Mouse (Mus musculus): ENCODE data around the gene Gm49387. TPM values are rescaled to one million over a fixed set of nuclear protein-coding genes. Genes with fewer than 3 reads are reported as not detected.

The Gm49387 gene
- total and polyA plus RNA-seq, 2 experiments from 2014 or later, result 1.7 TPM; not detected in 1

DNA sequence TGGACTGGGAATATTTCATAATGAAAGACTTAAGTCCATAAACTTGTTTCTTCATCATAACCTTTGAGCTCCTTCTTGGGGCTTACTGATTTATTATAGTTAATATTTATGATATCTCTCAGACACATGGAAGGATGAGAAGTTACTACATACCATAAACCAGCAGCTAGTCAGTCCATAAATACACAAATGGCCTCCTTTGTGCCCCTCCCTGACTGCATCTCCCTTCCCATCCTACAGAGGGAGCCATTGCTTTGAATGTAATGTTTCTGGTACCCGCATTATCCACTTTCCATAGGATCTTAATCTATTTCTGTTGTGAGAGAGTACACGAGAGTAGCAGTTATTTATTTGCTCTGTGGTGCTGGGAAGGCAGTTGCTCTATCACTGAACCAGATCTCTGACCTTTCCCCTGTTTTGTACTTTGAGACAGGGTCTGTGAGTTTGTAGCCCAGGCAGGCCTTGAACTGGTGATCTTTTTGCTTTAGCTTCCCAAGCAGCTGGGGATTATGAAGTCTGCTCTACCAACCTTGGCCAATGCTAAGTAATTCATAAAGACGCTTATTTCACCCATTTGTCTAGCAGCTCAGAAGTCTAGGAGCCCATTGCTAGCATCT is 4.4 kb upstream of the Gm49387 start:
- DNase-seq (ENCODE audit: low spot score), result no peak
- no peak overlapping the region for H3K4me2 ChIP-seq (ENCODE audit: low read depth, low read length)

DNA sequence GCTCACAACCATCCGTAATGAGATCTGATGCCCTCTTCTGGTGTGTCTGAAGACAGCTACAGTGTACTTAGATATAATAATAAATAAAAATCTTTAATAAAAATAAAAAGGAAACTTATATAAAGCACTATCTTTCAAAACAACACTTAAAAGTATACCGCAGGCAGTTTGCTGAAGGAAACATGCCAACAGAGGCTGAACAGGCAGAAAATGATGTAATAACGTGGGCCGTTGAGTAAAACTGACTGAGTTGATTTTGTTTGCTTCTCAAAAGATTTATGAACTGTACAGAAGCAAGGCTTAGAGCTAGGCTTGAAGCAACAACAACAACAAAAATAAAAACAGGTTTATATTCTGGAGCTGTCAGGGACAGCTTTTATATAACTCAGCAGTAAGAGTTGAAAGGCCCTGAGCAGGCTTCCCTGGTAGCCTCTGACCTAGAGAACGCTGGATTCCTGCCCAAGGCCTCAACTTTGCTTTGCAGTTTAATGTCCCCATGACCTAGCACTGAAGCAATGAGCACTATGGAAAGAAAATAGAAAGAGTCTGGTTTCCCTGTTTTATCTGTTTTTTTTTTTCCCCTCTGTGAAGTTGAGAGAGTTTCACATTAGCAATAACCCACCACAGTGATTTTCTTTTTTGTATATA is 3.6 kb upstream of the Gm49387 start:
- no peak for ATAC-seq (ENCODE audit: insufficient read depth, low read depth)
- Histone ChIP-seq H3K27ac (ENCODE audit: low read depth) (no peak overlapping the region), H3K9ac (replicated peaks; ENCODE audit: low read depth, low read length) (no peak overlapping the region), H3K4me1 (ENCODE audit: control insufficient read depth, insufficient read depth) (peaks cover 14% of the 10 kb centered on the region), H3K27me3 (ENCODE audit: control insufficient read depth, insufficient read depth, low read length) (no peaks in the 10 kb centered on the region), H3K9me3 (replicated peaks; ENCODE audit: control insufficient read depth, low read length) (no peaks in the 10 kb centered on the region), H3K4me2 (ENCODE audit: low read depth, low read length) (no peak overlapping the region), H3K4me3 (ENCODE audit: low read depth, low read length) (no peak overlapping the region), H3K36me3 (replicated peaks; ENCODE audit: control insufficient read depth, insufficient read depth, low read length) (no peaks in the 10 kb centered on the region)
- 80% methylated on average over 5 of the region's 5 CpGs for WGBS
- no peak for DNase-seq (ENCODE audit: low spot score)
- no peak for TF ChIP-seq CTCF (IDR thresholded peaks at IDR 0.05; ENCODE audit: low read depth)
- no peak for TF ChIP-seq EP300 (IDR thresholded peaks at IDR 0.05; ENCODE audit: low read depth)

More for the DNA sequence above, 4.4 kb upstream of the Gm49387 start:
- Histone ChIP-seq H3K36me3 (replicated peaks; ENCODE audit: control insufficient read depth, insufficient read depth, low read length) (no peaks in the 10 kb centered on the region), H3K4me1 (ENCODE audit: control insufficient read depth, insufficient read depth) (peaks cover 12% of the 10 kb centered on the region), H3K27ac (ENCODE audit: low read depth) (no peak overlapping the region), H3K9me3 (replicated peaks; ENCODE audit: control insufficient read depth, low read length) (no peaks in the 10 kb centered on the region), H3K9ac (replicated peaks; ENCODE audit: low read depth, low read length) (no peak overlapping the region), H3K4me3 (ENCODE audit: low read depth, low read length) (no peak overlapping the region), H3K27me3 (ENCODE audit: control insufficient read depth, insufficient read depth, low read length) (no peaks in the 10 kb centered on the region)
- peak; percentile 35 for TF ChIP-seq CTCF (IDR thresholded peaks at IDR 0.05; ENCODE audit: low read depth)
- no peak for TF ChIP-seq EP300 (IDR thresholded peaks at IDR 0.05; ENCODE audit: low read depth)
- ATAC-seq (ENCODE audit: insufficient read depth, low read depth), result no peak
- WGBS, result 69% methylated on average over 3 of the region's 3 CpGs

DNA sequence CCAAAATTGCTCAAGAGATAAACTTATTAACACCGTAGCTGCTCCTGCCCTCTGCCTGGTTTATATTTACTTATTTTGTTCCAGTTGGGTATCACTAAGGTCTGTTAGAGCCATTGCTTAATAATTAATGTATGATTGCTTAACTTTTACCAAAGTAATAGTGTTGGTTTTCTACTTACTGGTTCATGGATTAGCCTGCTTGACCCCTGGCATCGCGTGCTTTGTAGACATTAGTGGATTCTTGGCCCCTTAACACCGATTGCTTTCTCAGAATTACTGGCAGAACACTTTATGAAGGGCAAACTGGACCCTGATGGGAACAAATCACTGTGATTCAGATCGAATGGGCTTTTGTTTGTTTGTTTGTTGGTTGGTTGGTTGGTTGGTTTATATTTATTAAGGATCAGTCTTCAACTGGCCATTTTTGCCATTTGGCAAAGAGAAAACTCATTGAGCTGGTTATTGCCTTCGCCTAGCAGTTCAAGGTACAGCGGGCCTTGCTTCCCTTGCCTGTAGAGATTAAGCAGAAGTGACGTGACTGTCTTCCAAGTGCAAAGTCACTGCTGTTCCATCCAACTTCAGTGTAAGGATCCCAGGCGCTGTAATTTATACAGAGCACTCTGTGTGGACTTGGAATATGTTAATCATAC is 953 bp upstream of the Gm49387 start:
- peak overlapping the region; percentile 92 for H3K4me2 ChIP-seq (ENCODE audit: low read depth, low read length)
- WGBS, result 58% methylated on average over 9 of the region's 9 CpGs
- peak overlapping the region; percentile 78 for H3K4me3 ChIP-seq (ENCODE audit: low read depth, low read length)
- no peaks in the 10 kb centered on the region for H3K9me3 ChIP-seq (replicated peaks; ENCODE audit: control insufficient read depth, low read length)
- H3K36me3 ChIP-seq (replicated peaks; ENCODE audit: control insufficient read depth, insufficient read depth, low read length), result no peaks in the 10 kb centered on the region
- DNase-seq (ENCODE audit: low spot score), result no peak
- H3K27ac ChIP-seq (ENCODE audit: low read depth), result peak overlapping the region; percentile 81
- no peak for ATAC-seq (ENCODE audit: insufficient read depth, low read depth)
- no peaks in the 10 kb centered on the region for H3K27me3 ChIP-seq (ENCODE audit: control insufficient read depth, insufficient read depth, low read length)
- peak overlapping the region; percentile 72 for H3K9ac ChIP-seq (replicated peaks; ENCODE audit: low read depth, low read length)
- peaks cover 14% of the 10 kb centered on the region for H3K4me1 ChIP-seq (ENCODE audit: control insufficient read depth, insufficient read depth)
- TF ChIP-seq EP300 (IDR thresholded peaks at IDR 0.05; ENCODE audit: low read depth), result no peak
- TF ChIP-seq CTCF (IDR thresholded peaks at IDR 0.05; ENCODE audit: low read depth), result no peak

DNA sequence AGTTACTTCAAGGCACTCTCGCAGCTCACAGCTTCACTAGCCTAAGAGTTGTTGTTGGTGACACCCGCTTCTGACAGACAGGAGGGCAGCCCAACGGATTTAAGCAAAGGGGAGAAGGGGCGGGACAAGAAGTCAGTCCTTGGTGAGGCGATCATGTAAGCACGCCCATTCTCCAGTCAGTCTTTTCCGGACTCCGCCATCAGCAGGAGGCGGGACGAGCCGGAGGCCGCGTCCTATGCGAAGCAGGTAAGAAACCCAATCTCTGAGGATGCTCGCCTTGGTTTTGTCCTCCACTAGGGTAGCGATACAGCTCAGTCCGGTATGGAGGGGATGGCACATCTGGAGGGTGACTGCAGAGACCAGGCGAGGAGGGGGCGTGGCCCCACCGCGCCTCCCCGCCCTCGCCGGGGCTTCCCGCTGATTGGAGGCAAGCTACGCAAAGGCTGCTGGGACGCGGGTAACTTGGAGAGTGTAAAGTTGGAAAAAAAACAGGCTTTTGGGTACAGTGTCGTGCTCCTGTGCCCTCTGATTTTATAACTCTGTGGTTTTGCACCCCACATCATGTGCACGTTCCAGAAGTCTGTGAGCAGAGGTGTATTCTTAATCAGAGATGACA is 320 bp upstream of the Gm49387 start, which contains the start of the genes Btd and Hacl1:
Gene Btd (plus strand): TSS at position 139 of the 616 bp plus-strand sequence.
Gene Hacl1 (minus strand): TSS at position 397 of the 616 bp plus-strand sequence.
- TF ChIP-seq EP300 (IDR thresholded peaks at IDR 0.05; ENCODE audit: low read depth) (no peak), CTCF (IDR thresholded peaks at IDR 0.05; ENCODE audit: low read depth) (no peak)
- WGBS, result under 1% methylated on average over 30 of the region's 30 CpGs
- no peaks in the 10 kb centered on the region for H3K27me3 ChIP-seq (ENCODE audit: control insufficient read depth, insufficient read depth, low read length)

DNA sequence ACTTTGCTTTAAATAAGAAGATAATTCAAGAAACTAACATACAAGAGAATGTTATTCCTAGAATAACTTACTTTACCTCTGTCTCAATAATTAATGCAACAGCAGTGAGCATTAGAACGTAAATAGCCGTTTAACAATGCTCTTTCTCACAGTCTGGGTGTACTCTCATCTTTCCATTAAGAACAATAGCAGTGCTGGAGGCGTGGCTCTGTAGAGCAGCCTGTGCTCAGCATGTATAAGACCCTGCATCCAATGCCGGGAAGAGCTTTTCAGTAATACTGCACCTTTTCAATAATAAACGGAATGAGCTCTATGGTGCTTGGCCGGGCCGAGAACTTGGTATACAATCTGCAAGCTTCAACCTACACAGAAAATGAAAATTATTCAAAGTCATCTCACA is 10.0 kb downstream of the Gm49387 start:
- no peak overlapping the region for H3K9ac ChIP-seq (replicated peaks; ENCODE audit: low read depth, low read length)
- no peaks in the 10 kb centered on the region for H3K27me3 ChIP-seq (ENCODE audit: control insufficient read depth, insufficient read depth, low read length)
- H3K9me3 ChIP-seq (replicated peaks; ENCODE audit: control insufficient read depth, low read length), result no peaks in the 10 kb centered on the region
- no peak overlapping the region for H3K4me2 ChIP-seq (ENCODE audit: low read depth, low read length)
- no peaks in the 10 kb centered on the region for H3K36me3 ChIP-seq (replicated peaks; ENCODE audit: control insufficient read depth, insufficient read depth, low read length)
- 73% methylated on average over 7 of the region's 7 CpGs for WGBS
- H3K4me1 ChIP-seq (ENCODE audit: control insufficient read depth, insufficient read depth), result no peaks in the 10 kb centered on the region
- H3K4me3 ChIP-seq (ENCODE audit: low read depth, low read length), result no peak overlapping the region
- no peak for TF ChIP-seq CTCF (IDR thresholded peaks at IDR 0.05; ENCODE audit: low read depth)
- no peak for TF ChIP-seq EP300 (IDR thresholded peaks at IDR 0.05; ENCODE audit: low read depth)
- ATAC-seq (ENCODE audit: insufficient read depth, low read depth), result no peak
- DNase-seq (ENCODE audit: low spot score), result no peak
- no peak overlapping the region for H3K27ac ChIP-seq (ENCODE audit: low read depth)

More for the DNA sequence above, 320 bp upstream of the Gm49387 start, which contains the start of the genes Btd and Hacl1:
- Histone ChIP-seq H3K9ac (replicated peaks; ENCODE audit: low read depth, low read length) (peak within 1 kb of the TSS; percentile 72), H3K4me2 (ENCODE audit: low read depth, low read length) (peak within 1 kb of the TSS; percentile 92), H3K27ac (ENCODE audit: low read depth) (peak within 1 kb of the TSS; percentile 81), H3K36me3 (replicated peaks; ENCODE audit: control insufficient read depth, insufficient read depth, low read length) (no peaks in the 10 kb centered on the region), H3K4me3 (ENCODE audit: low read depth, low read length) (peak within 1 kb of the TSS; percentile 78), H3K4me1 (ENCODE audit: control insufficient read depth, insufficient read depth) (peaks cover 14% of the 10 kb centered on the region), H3K9me3 (replicated peaks; ENCODE audit: control insufficient read depth, low read length) (no peaks in the 10 kb centered on the region)
- peak; percentile 98 for ATAC-seq (ENCODE audit: insufficient read depth, low read depth)
- peak; percentile 97 for DNase-seq (ENCODE audit: low spot score)

Measured in heart, postnatal 0 days (tissue).